Mouse (Mus musculus): ENCODE measurements around the gene Mrpl30. TPM values are rescaled to one million over a fixed set of nuclear protein-coding genes. Genes with fewer than 3 reads are reported as not detected.

Gene Mrpl30
- polyA plus RNA-seq, 1 experiment from 2014 or later = 237 TPM

DNA sequence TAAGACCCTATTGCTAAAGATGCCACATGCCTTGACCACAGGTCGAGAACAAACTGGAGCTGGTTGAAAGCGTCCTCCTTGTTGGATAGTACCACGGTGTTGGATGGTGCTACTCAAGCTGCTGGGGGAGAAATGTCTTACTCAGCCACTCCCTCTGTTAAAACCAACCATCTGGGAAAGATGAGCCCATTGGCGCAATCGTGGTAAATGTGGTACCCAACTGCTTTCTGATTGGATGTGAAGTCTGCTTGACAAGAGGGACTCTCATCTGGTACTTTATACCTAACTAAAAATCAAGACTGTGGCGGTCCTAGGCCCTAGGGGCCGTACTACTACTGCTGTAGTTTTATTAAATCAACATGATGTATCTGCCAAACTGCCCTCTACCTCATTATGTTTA lies 1.1 kb upstream of the Mrpl30 start:
- Histone ChIP-seq H3K4me2 (peak overlapping the region; percentile 80), H3K4me3 (ENCODE audit: low read depth, low read length) (peak overlapping the region; percentile 51), H3K27ac (ENCODE audit: low read depth, low read length) (no peak overlapping the region), H3K9me3 (ENCODE audit: control insufficient read depth, low read length) (no peaks in the 10 kb centered on the region), H3K4me1 (ENCODE audit: control insufficient read depth, insufficient read depth, low read length) (peaks cover 12% of the 10 kb centered on the region), H3K36me3 (ENCODE audit: control insufficient read depth, insufficient read depth, low read length) (peaks cover 3% of the 10 kb centered on the region; the same call in 1 of the 2 replicates), H3K27me3 (ENCODE audit: control insufficient read depth, insufficient read depth, low read length) (no peaks in the 10 kb centered on the region), H3K9ac (ENCODE audit: low read length) (peak overlapping the region; percentile 77; the same call in 1 of the 2 replicates)
- ATAC-seq (ENCODE audit: low FRiP score) (no peak), DNase-seq (ENCODE audit: low spot score, missing footprints) (no peak)
- WGBS = 85% methylated on average over 7 of the region's 7 CpGs

DNA sequence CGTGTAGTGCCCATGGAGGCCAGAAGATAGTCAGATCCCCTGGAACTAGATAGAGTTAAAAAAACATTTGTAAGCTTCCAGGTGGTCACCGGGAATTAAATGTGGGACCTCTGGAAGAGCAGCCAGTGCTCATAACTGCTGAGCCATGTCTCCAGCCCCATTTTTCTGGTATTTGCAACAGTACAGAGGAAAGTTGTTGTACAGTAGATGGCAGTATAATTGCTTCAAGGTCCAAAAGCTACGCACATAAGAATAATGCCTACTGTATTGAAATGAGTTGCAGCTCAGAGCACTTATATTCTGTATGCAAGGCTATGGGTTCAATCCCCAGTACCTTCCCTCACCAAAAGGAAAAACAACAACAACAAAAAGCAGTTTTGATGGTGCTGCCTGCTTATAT lies 1.1 kb downstream of the Mrpl30 start:
- Histone ChIP-seq H3K9ac (ENCODE audit: low read length) (no peak overlapping the region), H3K27me3 (ENCODE audit: control insufficient read depth, insufficient read depth, low read length) (no peaks in the 10 kb centered on the region), H3K27ac (ENCODE audit: low read depth, low read length) (no peak overlapping the region), H3K9me3 (ENCODE audit: control insufficient read depth, low read length) (no peaks in the 10 kb centered on the region), H3K4me3 (ENCODE audit: low read depth, low read length) (no peak overlapping the region), H3K36me3 (ENCODE audit: control insufficient read depth, insufficient read depth, low read length) (no peaks in the 10 kb centered on the region), H3K4me2 (peak overlapping the region; percentile 80), H3K4me1 (ENCODE audit: control insufficient read depth, insufficient read depth, low read length) (peaks cover 12% of the 10 kb centered on the region)
- WGBS = 85% methylated on average over 3 of the region's 3 CpGs
- DNase-seq (ENCODE audit: low spot score, missing footprints) (no peak), ATAC-seq (ENCODE audit: low FRiP score) (no peak)

DNA sequence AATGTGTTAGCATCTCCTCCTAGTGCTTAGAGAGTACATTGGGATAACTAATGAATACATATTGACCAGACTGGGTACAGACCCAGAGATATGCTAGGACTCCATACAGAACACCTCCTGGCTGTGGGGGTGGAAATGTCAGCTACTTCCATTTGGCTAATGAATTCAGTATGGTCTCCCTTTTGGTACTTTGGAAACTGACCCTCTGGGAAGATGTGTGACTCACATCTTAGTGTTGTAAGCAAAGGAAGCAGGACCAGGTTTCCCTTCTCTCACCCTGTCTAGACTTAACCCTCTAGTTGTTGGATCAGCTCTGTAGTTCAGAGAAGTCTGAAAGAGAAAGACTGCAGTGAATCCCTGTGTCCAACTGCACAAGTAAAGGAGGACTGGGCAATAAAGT lies 4.3 kb downstream of the Mrpl30 start:
- ATAC-seq (ENCODE audit: low FRiP score) (no peak), DNase-seq (ENCODE audit: low spot score, missing footprints) (no peak)
- H3K27me3 ChIP-seq (ENCODE audit: control insufficient read depth, insufficient read depth, low read length) = no peaks in the 10 kb centered on the region
- H3K4me1 ChIP-seq (ENCODE audit: control insufficient read depth, insufficient read depth, low read length) = peaks cover 7% of the 10 kb centered on the region
- H3K36me3 ChIP-seq (ENCODE audit: control insufficient read depth, insufficient read depth, low read length) = peaks cover 7% of the 10 kb centered on the region; the same call in 1 of the 2 replicates
- H3K9me3 ChIP-seq (ENCODE audit: control insufficient read depth, low read length) = no peaks in the 10 kb centered on the region
- H3K27ac ChIP-seq (ENCODE audit: low read depth, low read length) = no peak overlapping the region
- H3K9ac ChIP-seq (ENCODE audit: low read length) = no peak overlapping the region
- no peak overlapping the region for H3K4me3 ChIP-seq (ENCODE audit: low read depth, low read length)
- H3K4me2 ChIP-seq = no peak overlapping the region

DNA sequence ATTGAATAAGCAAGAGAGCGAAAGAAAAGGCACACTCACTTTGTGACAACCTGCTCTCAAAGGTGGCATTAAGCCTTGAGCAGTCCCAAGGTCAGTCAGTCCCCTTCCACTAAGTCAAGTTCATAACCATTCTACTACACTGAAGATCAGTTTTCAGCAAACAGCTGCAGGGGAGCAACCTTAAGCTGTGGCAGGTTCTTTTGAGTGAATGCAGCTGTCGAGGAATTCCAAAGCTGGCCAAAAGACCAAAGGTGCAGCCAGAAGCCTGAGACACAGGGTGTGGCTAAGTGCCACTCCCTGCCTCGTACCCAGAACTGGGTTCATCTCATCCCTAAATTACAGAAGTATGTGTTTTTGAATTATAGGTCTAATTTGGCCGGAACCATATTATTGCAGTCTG lies 9.5 kb downstream of the Mrpl30 start:
- peaks cover 7% of the 10 kb centered on the region; the same call in 1 of the 2 replicates for H3K36me3 ChIP-seq (ENCODE audit: control insufficient read depth, insufficient read depth, low read length)

DNA sequence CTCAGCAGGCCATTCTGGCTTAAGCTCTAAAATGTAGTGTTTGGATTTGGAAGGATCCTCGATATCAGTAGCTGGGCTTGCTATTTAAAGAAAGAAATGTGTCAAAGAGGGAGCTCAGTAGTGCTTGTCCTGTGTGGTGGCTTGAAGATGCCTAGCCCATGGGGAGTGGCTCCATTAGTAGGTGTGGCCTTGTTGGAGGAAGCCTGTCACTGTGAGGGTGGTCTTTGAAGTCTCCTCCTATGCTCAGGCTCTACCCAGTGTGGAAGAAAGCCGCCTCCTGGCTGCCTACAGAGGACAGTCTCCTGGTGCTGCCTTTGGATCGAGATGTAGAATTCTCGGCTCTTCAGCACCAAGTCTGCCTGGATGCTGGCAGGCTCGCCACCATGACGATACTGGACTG lies 10.0 kb downstream of the Mrpl30 start:
- Histone ChIP-seq H3K4me2 (no peak overlapping the region), H3K27me3 (ENCODE audit: control insufficient read depth, insufficient read depth, low read length) (no peaks in the 10 kb centered on the region), H3K27ac (ENCODE audit: low read depth, low read length) (no peak overlapping the region), H3K9ac (ENCODE audit: low read length) (no peak overlapping the region), H3K4me1 (ENCODE audit: control insufficient read depth, insufficient read depth, low read length) (no peaks in the 10 kb centered on the region), H3K4me3 (ENCODE audit: low read depth, low read length) (no peak overlapping the region), H3K36me3 (ENCODE audit: control insufficient read depth, insufficient read depth, low read length) (peaks cover 7% of the 10 kb centered on the region; the same call in 1 of the 2 replicates), H3K9me3 (ENCODE audit: control insufficient read depth, low read length) (no peaks in the 10 kb centered on the region)
- ATAC-seq (ENCODE audit: low FRiP score) = no peak
- WGBS = 58% methylated on average over 6 of the region's 6 CpGs
- no peak for DNase-seq (ENCODE audit: low spot score, missing footprints)

More for the DNA sequence above, 9.5 kb downstream of the Mrpl30 start:
- no peak for ATAC-seq (ENCODE audit: low FRiP score)
- H3K9ac ChIP-seq (ENCODE audit: low read length) = no peak overlapping the region
- WGBS = 84% methylated on average over 4 of the region's 4 CpGs
- H3K27me3 ChIP-seq (ENCODE audit: control insufficient read depth, insufficient read depth, low read length) = no peaks in the 10 kb centered on the region
- DNase-seq (ENCODE audit: low spot score, missing footprints) = no peak
- no peak overlapping the region for H3K27ac ChIP-seq (ENCODE audit: low read depth, low read length)
- no peaks in the 10 kb centered on the region for H3K9me3 ChIP-seq (ENCODE audit: control insufficient read depth, low read length)
- no peak overlapping the region for H3K4me3 ChIP-seq (ENCODE audit: low read depth, low read length)
- H3K4me2 ChIP-seq = no peak overlapping the region
- no peaks in the 10 kb centered on the region for H3K4me1 ChIP-seq (ENCODE audit: control insufficient read depth, insufficient read depth, low read length)

DNA sequence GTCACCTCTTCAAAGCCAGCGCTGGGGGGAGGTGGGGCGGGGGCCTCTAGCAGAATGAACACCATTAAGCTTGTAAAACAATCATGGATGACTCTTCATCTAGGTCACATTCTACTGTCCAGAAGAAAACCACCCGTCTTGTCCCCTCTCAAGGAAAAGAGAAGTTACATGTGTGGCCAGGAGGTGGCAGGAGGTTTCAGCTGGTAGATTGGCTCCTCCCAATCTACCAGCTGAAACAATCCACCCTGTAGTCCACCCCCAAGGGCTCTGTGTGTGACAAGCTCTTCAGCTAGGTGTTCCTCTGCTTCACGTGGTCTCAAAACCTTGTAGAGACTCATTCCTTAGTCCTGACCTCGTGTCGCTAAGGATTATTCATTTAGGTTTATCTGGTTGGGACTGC lies 12.9 kb downstream of the Mrpl30 start:
- Histone ChIP-seq H3K36me3 (ENCODE audit: control insufficient read depth, insufficient read depth, low read length) (peaks cover 5% of the 10 kb centered on the region; the same call in 1 of the 2 replicates), H3K27ac (ENCODE audit: low read depth, low read length) (no peak overlapping the region), H3K9me3 (ENCODE audit: control insufficient read depth, low read length) (no peaks in the 10 kb centered on the region), H3K9ac (ENCODE audit: low read length) (no peak overlapping the region), H3K4me2 (no peak overlapping the region), H3K27me3 (ENCODE audit: control insufficient read depth, insufficient read depth, low read length) (no peaks in the 10 kb centered on the region), H3K4me1 (ENCODE audit: control insufficient read depth, insufficient read depth, low read length) (no peaks in the 10 kb centered on the region), H3K4me3 (ENCODE audit: low read depth, low read length) (no peak overlapping the region)
- DNase-seq (ENCODE audit: low spot score, missing footprints) (no peak), ATAC-seq (ENCODE audit: low FRiP score) (no peak)
- WGBS = 37% methylated on average over 6 of the region's 6 CpGs

DNA sequence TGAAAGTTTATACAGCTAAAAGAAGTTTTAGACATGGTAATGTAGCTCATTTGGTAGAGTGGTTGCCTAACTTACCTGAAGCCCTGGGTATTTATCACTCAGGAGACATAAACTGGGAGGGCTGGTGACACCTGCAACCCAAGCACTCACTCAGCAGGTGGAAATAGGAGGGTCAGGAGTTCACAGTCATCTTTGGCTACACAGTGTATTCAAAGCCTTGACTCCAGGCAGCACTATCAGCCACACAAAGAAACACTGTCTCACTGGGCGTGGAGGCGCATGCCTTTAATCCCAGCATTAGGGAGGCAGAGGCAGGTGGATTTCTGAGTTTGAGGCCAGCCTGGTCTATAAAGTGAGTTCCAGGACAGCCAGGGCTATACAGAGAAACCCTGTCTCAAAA lies 22.5 kb downstream of the Mrpl30 start:
- Histone ChIP-seq H3K4me1 (ENCODE audit: control insufficient read depth, insufficient read depth, low read length) (no peaks in the 10 kb centered on the region), H3K36me3 (ENCODE audit: control insufficient read depth, insufficient read depth, low read length) (no peaks in the 10 kb centered on the region; the same call in 1 of the 2 replicates), H3K9me3 (ENCODE audit: control insufficient read depth, low read length) (no peaks in the 10 kb centered on the region), H3K27ac (ENCODE audit: low read depth, low read length) (no peak overlapping the region), H3K9ac (ENCODE audit: low read length) (no peak overlapping the region), H3K4me2 (no peak overlapping the region), H3K4me3 (ENCODE audit: low read depth, low read length) (no peak overlapping the region), H3K27me3 (ENCODE audit: control insufficient read depth, insufficient read depth, low read length) (no peaks in the 10 kb centered on the region)
- DNase-seq (ENCODE audit: low spot score, missing footprints) (no peak), ATAC-seq (ENCODE audit: low FRiP score) (no peak)
- WGBS = 82% methylated on average over 2 of the region's 2 CpGs

DNA sequence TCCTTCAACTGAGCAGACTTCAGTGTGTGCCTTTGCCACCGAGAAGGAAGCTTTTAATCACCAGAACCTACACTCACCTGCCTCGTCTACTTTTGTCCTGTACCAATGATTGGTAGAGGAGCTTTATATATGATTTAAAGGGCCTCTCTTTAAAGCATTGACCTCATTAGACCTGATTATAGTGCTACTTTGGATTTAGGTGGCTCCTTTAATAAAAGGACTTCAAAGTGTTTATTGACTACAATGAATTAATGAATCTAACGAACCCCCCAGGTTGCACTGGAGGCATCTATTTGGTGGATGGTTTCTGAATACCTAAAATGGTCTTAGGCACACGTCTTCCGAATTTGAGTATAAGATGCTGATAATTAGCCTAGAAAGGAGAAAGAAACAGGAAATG lies 26.1 kb downstream of the Mrpl30 start, which contains the start of gene Lyg2:
Gene Lyg2 (minus strand): TSS at position 101 of the 400 bp plus-strand sequence.
- H3K4me1 ChIP-seq (ENCODE audit: control insufficient read depth, insufficient read depth, low read length) = no peaks in the 10 kb centered on the region
- WGBS = 74% methylated on average over 5 of the region's 5 CpGs
- no peaks in the 10 kb centered on the region for H3K27me3 ChIP-seq (ENCODE audit: control insufficient read depth, insufficient read depth, low read length)
- H3K27ac ChIP-seq (ENCODE audit: low read depth, low read length) = no peak within 1 kb of the TSS
- H3K9me3 ChIP-seq (ENCODE audit: control insufficient read depth, low read length) = no peaks in the 10 kb centered on the region
- H3K4me2 ChIP-seq = no peak within 1 kb of the TSS
- DNase-seq (ENCODE audit: low spot score, missing footprints) (no peak), ATAC-seq (ENCODE audit: low FRiP score) (no peak)
- no peaks in the 10 kb centered on the region; the same call in 1 of the 2 replicates for H3K36me3 ChIP-seq (ENCODE audit: control insufficient read depth, insufficient read depth, low read length)
- H3K9ac ChIP-seq (ENCODE audit: low read length) = no peak within 1 kb of the TSS
- no peak within 1 kb of the TSS for H3K4me3 ChIP-seq (ENCODE audit: low read depth, low read length)

DNA sequence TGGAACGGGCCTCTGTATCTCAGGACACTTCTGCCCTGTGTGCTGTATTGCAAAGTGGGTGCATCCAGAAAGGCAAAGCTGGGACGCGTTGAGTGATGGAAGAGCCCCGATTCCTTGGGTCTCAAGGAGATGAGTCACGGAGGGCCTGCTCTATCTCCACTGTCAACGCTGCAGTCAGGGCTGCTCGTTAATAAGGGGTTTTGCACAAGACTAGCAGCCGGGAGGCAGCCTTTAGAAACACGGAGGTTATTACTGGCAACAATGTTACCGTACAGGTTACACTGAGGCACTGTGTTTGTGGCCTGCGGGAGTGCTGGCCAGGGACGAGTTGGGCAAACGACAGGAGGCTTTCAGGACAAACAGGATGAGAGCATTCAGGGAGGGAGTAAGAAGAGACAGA lies 27.4 kb downstream of the Mrpl30 start:
- Histone ChIP-seq H3K4me2 (no peak overlapping the region), H3K4me3 (ENCODE audit: low read depth, low read length) (no peak overlapping the region), H3K36me3 (ENCODE audit: control insufficient read depth, insufficient read depth, low read length) (no peaks in the 10 kb centered on the region), H3K27ac (ENCODE audit: low read depth, low read length) (no peak overlapping the region), H3K27me3 (ENCODE audit: control insufficient read depth, insufficient read depth, low read length) (no peaks in the 10 kb centered on the region), H3K4me1 (ENCODE audit: control insufficient read depth, insufficient read depth, low read length) (no peaks in the 10 kb centered on the region), H3K9me3 (ENCODE audit: control insufficient read depth, low read length) (no peaks in the 10 kb centered on the region), H3K9ac (ENCODE audit: low read length) (no peak overlapping the region)
- no peak for DNase-seq (ENCODE audit: low spot score, missing footprints)
- 85% methylated on average over 13 of the region's 13 CpGs for WGBS
- no peak for ATAC-seq (ENCODE audit: low FRiP score)

Data from midbrain, embryonic 11.5 days (tissue).